29 mouse cellular contexts compared by ENCODE assay signal in the genomic region with DNA sequence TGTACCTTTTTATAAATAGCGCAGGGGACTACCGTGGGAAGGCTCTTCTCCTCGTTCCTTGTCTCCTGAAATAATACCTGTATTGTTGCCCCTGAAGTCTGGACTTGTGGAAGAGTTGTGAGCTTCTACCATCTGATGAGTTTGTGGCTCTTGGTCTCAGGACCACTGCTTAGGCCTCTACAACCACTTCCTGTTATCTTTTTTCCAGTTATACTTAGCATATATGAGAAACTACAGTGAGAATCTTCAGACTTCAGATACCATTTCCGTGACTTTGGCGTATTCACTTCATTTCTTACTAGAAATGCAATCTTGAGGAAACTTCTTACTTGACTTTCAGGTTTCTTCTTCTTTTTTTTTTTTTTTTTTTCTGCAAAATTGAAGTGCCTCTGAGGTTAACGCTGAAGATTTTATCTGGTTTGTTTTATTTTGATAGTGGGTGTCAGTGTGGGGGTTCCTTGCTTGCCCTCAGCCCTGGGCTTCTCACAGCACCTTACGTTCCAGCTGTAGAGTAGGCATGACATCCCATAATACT.
DNase-seq lines count a peak whose midpoint lies in the region; ATAC-seq and TF ChIP-seq lines count a peak whose summit lies in the region.
"Had no signal": no experiment of that assay in that cellular context is flagged by ENCODE, and none has a peak within 500 bp of the region (broad histone marks: within the 10 kb centered on the region; RNA-seq: fewer than 3 reads in every experiment).

No protein-coding gene starts in this region.

- peak overlapping the region; percentile 38; the same call in 1 of the 2 replicates for H3K27ac ChIP-seq in spleen, adult 2 months (ENCODE audit: insufficient read depth, low read length)
- no peak overlapping the region for H3K27ac ChIP-seq in stomach, postnatal 0 days (replicated peaks)
- H3K27ac ChIP-seq: embryonic facial prominence, embryonic 12.5 days; embryonic facial prominence, embryonic 15.5 days; gastrocnemius, adult 2 months; heart, embryonic 15.5 days; hindbrain, embryonic 10.5 days; hindbrain, embryonic 13.5 days had no signal

- no peak overlapping the region for H3K4me2 ChIP-seq in stomach, postnatal 0 days (replicated peaks; ENCODE audit: low read depth)
- H3K4me2 ChIP-seq: embryonic facial prominence, embryonic 12.5 days; embryonic facial prominence, embryonic 15.5 days; heart, embryonic 12.5 days; heart, embryonic 15.5 days; hindbrain, embryonic 13.5 days had no signal

- H3K27me3 ChIP-seq in spleen, adult 2 months (ENCODE audit: control insufficient read depth, insufficient read depth, low read length) = no peaks in the 10 kb centered on the region
- H3K27me3 ChIP-seq in stomach, postnatal 0 days (ENCODE audit: control insufficient read depth, insufficient read depth, low read length) = no peaks in the 10 kb centered on the region
- H3K27me3 ChIP-seq: embryonic facial prominence, embryonic 12.5 days; embryonic facial prominence, embryonic 15.5 days; heart, embryonic 12.5 days; heart, embryonic 15.5 days; hindbrain, embryonic 13.5 days; Patski had no signal

- peaks cover 15% of the 10 kb centered on the region for H3K36me3 ChIP-seq in spleen, adult 2 months (ENCODE audit: control insufficient read depth, insufficient read depth, low read length)
- H3K36me3 ChIP-seq in stomach, postnatal 0 days (ENCODE audit: control insufficient read depth, insufficient read depth, low read length) = no peaks in the 10 kb centered on the region; the same call in 1 of the 2 replicates
- H3K36me3 ChIP-seq: embryonic facial prominence, embryonic 12.5 days had no signal

- DNase-seq in spleen, adult 2 months (ENCODE audit: low read depth in 1 of 2, low spot score in 2 of 2) = no peak
- DNase-seq in spleen, adult 12 weeks (ENCODE audit: low spot score) = no peak
- DNase-seq in gastrocnemius, postnatal 36 days = no peak
- DNase-seq in stomach, postnatal 0 days (ENCODE audit: low spot score) = no peak
- no peak for DNase-seq in right cerebral cortex, postnatal 10 days (ENCODE audit: low spot score in 2 of 2)
- DNase-seq: adrenal gland, adult 8-10 months; adrenal gland, postnatal 25 days; cerebellum, adult 18-20 months; cerebellum, adult 9-10 months; cerebellum, postnatal 14 days; forebrain, postnatal 0 days; gastrocnemius, adult 2 months; gastrocnemius, postnatal 25 days; heart, adult 11 months; heart, postnatal 10 days; heart, postnatal 36 days had no signal

- intact Hi-C loops in gastrocnemius, postnatal 36 days (cut with DNase I) = no loop called here

- 77% methylated on average over 7 of the region's 7 CpGs for WGBS in spleen, adult 2 months
- 82% methylated on average over 7 of the region's 7 CpGs for WGBS in stomach, postnatal 0 days

- ATAC-seq in CD4-positive, CD25-positive, alpha-beta regulatory T cell, adult 4 months = peak; percentile 64
- ATAC-seq in activated CD4-positive, CD25-positive, alpha-beta regulatory T cell, adult 4 months = peak; percentile 45
- ATAC-seq in megakaryocyte, adult 5-6 weeks (ENCODE audit: poor library complexity, severe bottlenecking) = peak; percentile 50; the same call in 1 of the 2 replicates
- no peak for ATAC-seq in stomach, postnatal 0 days (ENCODE audit: low FRiP score, low TSS enrichment)
- ATAC-seq: forebrain, embryonic 14.5 days; forebrain, postnatal 0 days; hindbrain, embryonic 16.5 days; intestine, postnatal 0 days; Patski had no signal

- H3K9ac ChIP-seq in stomach, postnatal 0 days (ENCODE audit: low read length) = no peak overlapping the region
- H3K9ac ChIP-seq: embryonic facial prominence, embryonic 12.5 days; embryonic facial prominence, embryonic 15.5 days; forebrain, postnatal 0 days; heart, embryonic 12.5 days; heart, embryonic 15.5 days; hindbrain, embryonic 13.5 days had no signal

- no peaks in the 10 kb centered on the region for H3K4me1 ChIP-seq in spleen, adult 2 months (ENCODE audit: control insufficient read depth, insufficient read depth, insufficient read length)
- H3K4me1 ChIP-seq in stomach, postnatal 0 days (replicated peaks; ENCODE audit: control insufficient read depth, insufficient read depth) = no peaks in the 10 kb centered on the region
- H3K4me1 ChIP-seq: embryonic facial prominence, embryonic 12.5 days; heart, embryonic 12.5 days; heart, embryonic 15.5 days had no signal

- no peaks in the 10 kb centered on the region for H3K9me3 ChIP-seq in stomach, postnatal 0 days (ENCODE audit: control insufficient read depth, low read length)
- H3K9me3 ChIP-seq: embryonic facial prominence, embryonic 12.5 days; embryonic facial prominence, embryonic 15.5 days; heart, embryonic 12.5 days; heart, embryonic 15.5 days; hindbrain, embryonic 10.5 days; hindbrain, embryonic 13.5 days had no signal

- no peak for TF ChIP-seq EP300 in stomach, postnatal 0 days (optimal IDR thresholded peaks at IDR 0.05)

- no peak for TF ChIP-seq POLR2A in spleen, adult 2 months (IDR thresholded peaks at IDR 0.05; ENCODE audit: low read depth, low read length)

- TF ChIP-seq CTCF in spleen, adult 2 months (IDR thresholded peaks at IDR 0.05; ENCODE audit: extremely low read depth, insufficient read depth, insufficient read length, insufficient replicate concordance) = no peak
- TF ChIP-seq CTCF in stomach, postnatal 0 days (IDR thresholded peaks at IDR 0.05; ENCODE audit: low read depth) = no peak

- no peak overlapping the region for H3K4me3 ChIP-seq in spleen, adult 2 months (ENCODE audit: extremely low read depth, insufficient read depth, insufficient read length)
- no peak overlapping the region for H3K4me3 ChIP-seq in stomach, postnatal 0 days (ENCODE audit: low read depth, low read length)
- H3K4me3 ChIP-seq: embryonic facial prominence, embryonic 12.5 days; embryonic facial prominence, embryonic 15.5 days; gastrocnemius, adult 2 months; heart, embryonic 12.5 days; heart, embryonic 15.5 days; hindbrain, embryonic 10.5 days; hindbrain, embryonic 13.5 days had no signal
